In genomic region chr10:128645111-128646011, GRCm38 (mm10) we compare ENCODE assay signal across 8 mouse cellular contexts. TPM values are rescaled to one million over a fixed set of nuclear protein-coding genes. Genes with fewer than 3 reads are reported as not detected.
DNase-seq lines count a peak whose midpoint lies in the region; ATAC-seq and TF ChIP-seq lines count a peak whose summit lies in the region.

Ikzf4 (minus strand) TSS chr10:128645991.

- H3K27ac ChIP-seq in CH12.LX (ENCODE audit: insufficient read depth, low read depth) = no peak within 1 kb of the TSS
- H3K27ac ChIP-seq in embryonic facial prominence, embryonic 14.5 days (replicated peaks; ENCODE audit: low read depth, low read length) = peak within 1 kb of the TSS; percentile 67
- H3K27ac ChIP-seq in lung, postnatal 0 days (ENCODE audit: low read length) = no peak within 1 kb of the TSS

- no peak for TF ChIP-seq RAD21 in CH12.LX (IDR thresholded peaks at IDR 0.05; ENCODE audit: low read depth, low read length)

- no peak within 1 kb of the TSS for H3K4me3 ChIP-seq in CH12.LX (replicated peaks in 1 of 3; ENCODE audit: low read depth in 2 of 3, low read length in 2 of 3, poor library complexity in 1 of 3)
- H3K4me3 ChIP-seq in embryonic facial prominence, embryonic 14.5 days (ENCODE audit: low read depth, low read length) = peak within 1 kb of the TSS; percentile 55
- peak within 1 kb of the TSS; percentile 39 for H3K4me3 ChIP-seq in lung, postnatal 0 days (ENCODE audit: low read depth, low read length)

- 0 out of 2 replicates have a peak within 1 kb of the TSS, but pooled peaks have one; percentile 27 for H3K9ac ChIP-seq in CH12.LX (ENCODE audit: insufficient read depth, low read depth)
- peak within 1 kb of the TSS; percentile 72 for H3K9ac ChIP-seq in embryonic facial prominence, embryonic 14.5 days (ENCODE audit: low read depth, low read length)
- H3K9ac ChIP-seq in lung, postnatal 0 days (replicated peaks; ENCODE audit: low read depth) = no peak within 1 kb of the TSS; the same call in 1 of the 2 replicates

- no peak for TF ChIP-seq CTCF in CH12.LX (conservative IDR thresholded peaks at IDR 0.05 in 1 of 2, IDR thresholded peaks at IDR 0.05 in 1 of 2; ENCODE audit: low read depth in 2 of 2, low read length in 2 of 2)
- no peak for TF ChIP-seq CTCF in lung, postnatal 0 days (IDR thresholded peaks at IDR 0.05)

- in situ Hi-C loops in CH12.LX (cut with MboI; ENCODE audit: low pct_ligation_motif_present, low pct_unique_long_range_greater_than_20kb, low sequenced_read_pairs) = no loop called here

- no peak for TF ChIP-seq POLR2A in CH12.LX (IDR thresholded peaks at IDR 0.05; ENCODE audit: low read depth, low read length)

- ATAC-seq in embryonic facial prominence, embryonic 14.5 days (ENCODE audit: low read depth) = peak; percentile 87
- peak; percentile 76 for ATAC-seq in lung, postnatal 0 days

- intact Hi-C loops in heart, postnatal 36 days (cut with DNase I) = no loop called here

- no peak for DNase-seq in CH12.LX (ENCODE audit: extremely low read depth)
- peak; percentile 47 for DNase-seq in adrenal gland, postnatal 10 days
- DNase-seq in embryonic facial prominence, embryonic 14.5 days (ENCODE audit: low spot score) = peak; percentile 69
- DNase-seq in heart, postnatal 36 days = peak; percentile 42 to 49
- DNase-seq in layer of hippocampus, adult 9-11 months = peak; percentile 33
- DNase-seq in lung, postnatal 0 days (ENCODE audit: low spot score) = peak; percentile 60
- DNase-seq in right cerebral cortex, postnatal 10 days (ENCODE audit: low spot score in 2 of 2) = peak; percentile 71 to 75
- no peak for DNase-seq in spleen, adult 12 weeks (ENCODE audit: low spot score)

- peaks cover 19 to 30% of the 10 kb centered on the region in 2 experiments for H3K4me1 ChIP-seq in CH12.LX (ENCODE audit: control insufficient read depth in 1 of 2, insufficient read depth in 2 of 2)
- peaks cover 21% of the 10 kb centered on the region for H3K4me1 ChIP-seq in embryonic facial prominence, embryonic 14.5 days (ENCODE audit: control insufficient read depth, insufficient read depth, low read length)
- no peaks in the 10 kb centered on the region for H3K4me1 ChIP-seq in lung, postnatal 0 days (ENCODE audit: insufficient read depth, low read depth, low read length)

- no peak for TF ChIP-seq EP300 in CH12.LX (IDR thresholded peaks at IDR 0.05; ENCODE audit: low read length)
- TF ChIP-seq EP300 in lung, postnatal 0 days (IDR thresholded peaks at IDR 0.05) = no peak

- 2% methylated on average over 35 of the region's 36 CpGs for WGBS in embryonic facial prominence, embryonic 14.5 days
- WGBS in lung, postnatal 0 days = 7% methylated on average over 33 of the region's 36 CpGs

- peak within 1 kb of the TSS; percentile 32; the same call in 1 of the 2 replicates for H3K4me2 ChIP-seq in CH12.LX (ENCODE audit: insufficient read depth, low read depth, poor library complexity, severe bottlenecking)
- H3K4me2 ChIP-seq in embryonic facial prominence, embryonic 14.5 days (ENCODE audit: low read depth, low read length) = peak within 1 kb of the TSS; percentile 84
- peak within 1 kb of the TSS; percentile 70 for H3K4me2 ChIP-seq in lung, postnatal 0 days (replicated peaks; ENCODE audit: low read depth, low read length)

- H3K27me3 ChIP-seq in CH12.LX (replicated peaks) = no peaks in the 10 kb centered on the region
- no peaks in the 10 kb centered on the region for H3K27me3 ChIP-seq in embryonic facial prominence, embryonic 14.5 days (replicated peaks; ENCODE audit: control insufficient read depth, insufficient read depth, low read length)
- 0 out of 2 replicates have a peak, but pooled peaks cover 3% of the 10 kb centered on the region for H3K27me3 ChIP-seq in lung, postnatal 0 days (replicated peaks; ENCODE audit: insufficient read depth, low read length)

- H3K79me2 ChIP-seq in CH12.LX (replicated peaks; ENCODE audit: control insufficient read depth, extremely low read depth, insufficient read depth, poor library complexity, severe bottlenecking) = no peaks in the 10 kb centered on the region

- H3K36me3 ChIP-seq in CH12.LX (replicated peaks in 1 of 2; ENCODE audit: control insufficient read depth in 1 of 2, insufficient read depth in 1 of 2, low read length in 1 of 2) = no peaks in the 10 kb centered on the region
- 0 out of 2 replicates have a peak, but pooled peaks cover 5% of the 10 kb centered on the region for H3K36me3 ChIP-seq in embryonic facial prominence, embryonic 14.5 days (ENCODE audit: control insufficient read depth, insufficient read depth, low read length)
- no peaks in the 10 kb centered on the region for H3K36me3 ChIP-seq in lung, postnatal 0 days (ENCODE audit: insufficient read depth, low read length)

- H3K9me3 ChIP-seq in CH12.LX (replicated peaks; ENCODE audit: low read length) = no peaks in the 10 kb centered on the region
- H3K9me3 ChIP-seq in embryonic facial prominence, embryonic 14.5 days (ENCODE audit: control insufficient read depth, low read length) = no peaks in the 10 kb centered on the region
- no peaks in the 10 kb centered on the region for H3K9me3 ChIP-seq in lung, postnatal 0 days (ENCODE audit: low read length)

- dilution Hi-C loops in CH12.LX (cut with MboI; ENCODE audit: extremely low pct_ligation_motif_present, extremely low pct_unique_long_range_greater_than_20kb, low sequenced_read_pairs) = no loop called here

TF ChIP-seq in CH12.LX, 34 proteins besides CTCF, POLR2A, EP300 and RAD21:
- TF ChIP-seq ELF1 (IDR thresholded peaks at IDR 0.05; ENCODE audit: low read depth, low read length) (no peak), MEF2A (IDR thresholded peaks at IDR 0.05; ENCODE audit: borderline replicate concordance, low read depth, low read length) (no peak), MAZ (IDR thresholded peaks at IDR 0.05; ENCODE audit: low read depth, low read length) (no peak), IRF4 (IDR thresholded peaks at IDR 0.05; ENCODE audit: low read depth, low read length) (no peak), JUN (IDR thresholded peaks at IDR 0.05; ENCODE audit: insufficient read depth, low read depth, low read length) (no peak), CHD2 (IDR thresholded peaks at IDR 0.05; ENCODE audit: low read length) (no peak), HCFC1 (IDR thresholded peaks at IDR 0.05; ENCODE audit: low read depth, low read length) (no peak), MAFK (IDR thresholded peaks at IDR 0.05; ENCODE audit: insufficient replicate concordance, low read length) (no peak), GABPA (IDR thresholded peaks at IDR 0.05; ENCODE audit: insufficient replicate concordance, low read depth, low read length) (no peak), NRF1 (IDR thresholded peaks at IDR 0.05; ENCODE audit: low read depth, low read length) (no peak), ZC3H11A (IDR thresholded peaks at IDR 0.05; ENCODE audit: low read depth, low read length) (no peak), PAX5 (IDR thresholded peaks at IDR 0.05; ENCODE audit: low read length) (no peak)
TF ChIP-seq in CH12.LX: peak in this region for 0.

RNA-seq across cellular contexts. Expression of gene Ikzf4, which starts in this region (rescaled TPM):
- total RNA-seq in CH12.LX (2012; rRNA removed) (0.08 and 0.13 TPM in 2 replicates), CH12.LX (2014; rRNA removed) (0.09 TPM in 1 of 2 replicates, not detected in the other)
- polyA plus RNA-seq in CH12.LX (2012; ENCODE audit: insufficient read length, low read depth) = 0.57 and 1.5 TPM in 2 replicates
- 1 to 10 TPM in 1 of 2 experiments, under 1 TPM in 1; 0.87 to 2.2 TPM for total RNA-seq in adrenal gland, postnatal 10 days (2021)
- 2.2 and 4.0 TPM in 2 replicates for polyA plus RNA-seq in embryonic facial prominence, embryonic 14.5 days (2014; fragmentation: Nextera tagmentation; extraction: Ambion mirVana)
- total RNA-seq in heart, postnatal 36 days (2021) = under 1 TPM; 0.62 to 0.69 TPM
- 1.3 and 1.5 TPM in 2 replicates for polyA plus RNA-seq in lung, postnatal 0 days (2015; fragmentation: Nextera tagmentation; extraction: Ambion mirVana)

Comparison
In these comparisons a context has a peak if more than half of its experiments do, and no peak if none do; other contexts are left out.
1. Peak in DNase-seq in heart, postnatal 36 days; RNA of the gene not detected or under 1 TPM.
2. DNase-seq: peak in adrenal gland, postnatal 10 days (single experiment), embryonic facial prominence, embryonic 14.5 days (single experiment), layer of hippocampus, adult 9-11 months (single experiment), lung, postnatal 0 days (single experiment) and right cerebral cortex, postnatal 10 days (2 of 2); none in CH12.LX (single experiment) and spleen, adult 12 weeks (single experiment).
3. H3K4me2 ChIP-seq: peak in every context shown above with its lines; median percentile 84 in embryonic facial prominence, embryonic 14.5 days; 70 in lung, postnatal 0 days; 32 in CH12.LX.
4. H3K4me3 ChIP-seq: peak in embryonic facial prominence, embryonic 14.5 days (single experiment) and lung, postnatal 0 days (single experiment); none in CH12.LX (0 of 3).